Mouse (Mus musculus): ENCODE results near the gene Pcgf1. TPM values are rescaled to one million over a fixed set of nuclear protein-coding genes. Genes with fewer than 3 reads are reported as not detected.
A peak's percentile ranks its signal among the peaks of the same experiment; 100 is the strongest.

Pcgf1 gene
- polyA plus RNA-seq, 1 experiment: 14.7 TPM

DNA sequence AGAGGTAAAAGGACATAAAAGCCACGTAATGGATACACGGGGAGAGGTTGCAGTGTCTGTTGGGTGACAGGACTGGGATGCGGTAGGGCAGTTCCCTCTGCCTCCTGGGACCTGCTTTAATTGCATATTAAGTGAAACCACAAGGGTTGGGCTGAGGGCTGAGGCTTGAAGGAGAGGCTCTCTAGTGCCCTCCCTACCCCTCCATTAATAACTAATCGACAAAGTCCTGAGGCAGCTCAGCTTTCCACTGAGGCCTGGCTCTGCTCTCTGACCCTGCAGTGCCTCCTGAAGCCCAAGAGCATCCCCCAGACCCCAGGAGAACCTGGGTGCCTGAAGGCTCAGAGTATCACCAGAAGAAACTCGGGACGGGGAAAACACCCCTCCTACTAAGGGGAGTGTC, 6.8 kb downstream of the Pcgf1 start:
- Histone ChIP-seq H3K27me3 (ENCODE audit: control insufficient read depth, insufficient read depth, low read length, poor library complexity, severe bottlenecking) (no peaks in the 10 kb centered on the region), H3K27ac (ENCODE audit: insufficient read depth, low read length) (no peak overlapping the region), H3K36me3 (ENCODE audit: control insufficient read depth, insufficient read depth, low read length, poor library complexity, severe bottlenecking) (peaks cover 3% of the 10 kb centered on the region; the same call in 1 of the 2 replicates), H3K9me3 (replicated peaks; ENCODE audit: control insufficient read depth, insufficient read depth, low read length, poor library complexity, severe bottlenecking) (no peaks in the 10 kb centered on the region), H3K4me1 (ENCODE audit: control insufficient read depth, insufficient read depth, low read length) (no peaks in the 10 kb centered on the region), H3K4me3 (ENCODE audit: low read depth, low read length) (no peak overlapping the region), H3K9ac (ENCODE audit: low read depth, poor library complexity, severe bottlenecking) (no peak overlapping the region)
- TF ChIP-seq EP300 (IDR thresholded peaks at IDR 0.05; ENCODE audit: insufficient read depth, low read depth, low read length): no peak
- TF ChIP-seq CTCF (IDR thresholded peaks at IDR 0.05; ENCODE audit: low read depth, low read length): no peak
- no peak for TF ChIP-seq POLR2A (IDR thresholded peaks at IDR 0.05; ENCODE audit: insufficient read depth, low read length)

DNA sequence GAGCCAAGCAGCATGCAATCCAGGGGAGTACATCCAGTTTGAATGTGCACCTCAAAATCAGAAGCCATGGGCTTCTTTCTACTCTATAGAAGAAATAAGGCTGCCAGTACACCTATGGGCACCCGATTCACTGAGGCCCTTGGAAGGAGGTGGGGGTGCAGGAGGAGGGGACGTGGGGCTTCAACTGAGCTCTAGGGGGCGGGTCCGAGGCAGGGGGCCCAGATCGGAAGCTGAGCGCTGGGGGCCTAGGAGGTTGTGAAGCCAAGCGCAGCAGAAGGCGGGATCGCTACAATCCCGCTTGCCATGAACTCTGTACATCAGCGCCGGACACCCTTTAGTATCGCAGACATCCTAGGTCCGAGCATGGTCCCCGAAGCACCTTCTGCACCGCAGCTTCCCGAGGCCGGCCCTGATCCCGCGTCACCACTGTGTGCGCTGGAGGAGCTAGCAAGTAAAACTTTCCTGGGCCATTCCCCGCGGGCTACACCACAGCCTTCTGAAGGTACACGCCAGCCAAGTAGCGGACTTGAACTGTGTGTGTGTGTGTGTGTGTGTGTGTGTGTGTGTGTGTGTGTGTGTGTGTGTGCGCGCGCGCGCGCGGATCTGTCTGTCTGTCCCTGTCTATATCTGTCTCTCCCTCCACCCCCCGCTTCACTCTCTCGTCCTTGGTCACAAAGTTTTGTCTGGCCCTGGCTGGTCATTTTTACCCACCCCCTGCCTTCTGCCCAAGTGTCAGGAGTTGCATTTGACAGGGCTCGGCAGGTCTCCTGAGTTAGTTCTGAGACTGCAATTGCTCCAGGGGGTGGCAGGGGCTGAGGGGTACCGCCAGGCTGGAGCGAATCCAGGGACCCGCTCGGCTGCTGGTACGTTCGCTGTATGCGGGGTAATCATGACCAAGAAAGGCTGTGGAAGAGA, 8.7 kb downstream of the Pcgf1 start, which contains the start of gene Lbx2:
Gene Lbx2, plus strand, starts transcription at position 247 of the 915 bp plus-strand sequence.
- peak within 1 kb of the TSS; percentile 39 for H3K4me3 ChIP-seq (ENCODE audit: low read depth, low read length)
- no peaks in the 10 kb centered on the region for H3K36me3 ChIP-seq (ENCODE audit: control insufficient read depth, insufficient read depth, low read length, poor library complexity, severe bottlenecking)
- no peaks in the 10 kb centered on the region for H3K4me1 ChIP-seq (ENCODE audit: control insufficient read depth, insufficient read depth, low read length)
- no peaks in the 10 kb centered on the region for H3K9me3 ChIP-seq (replicated peaks; ENCODE audit: control insufficient read depth, insufficient read depth, low read length, poor library complexity, severe bottlenecking)
- no peak for TF ChIP-seq CTCF (IDR thresholded peaks at IDR 0.05; ENCODE audit: low read depth, low read length)
- H3K27me3 ChIP-seq (ENCODE audit: control insufficient read depth, insufficient read depth, low read length, poor library complexity, severe bottlenecking): no peaks in the 10 kb centered on the region
- peak within 1 kb of the TSS; percentile 15; the same call in 1 of the 2 replicates for H3K9ac ChIP-seq (ENCODE audit: low read depth, poor library complexity, severe bottlenecking)
- no peak within 1 kb of the TSS for H3K27ac ChIP-seq (ENCODE audit: insufficient read depth, low read length)

DNA sequence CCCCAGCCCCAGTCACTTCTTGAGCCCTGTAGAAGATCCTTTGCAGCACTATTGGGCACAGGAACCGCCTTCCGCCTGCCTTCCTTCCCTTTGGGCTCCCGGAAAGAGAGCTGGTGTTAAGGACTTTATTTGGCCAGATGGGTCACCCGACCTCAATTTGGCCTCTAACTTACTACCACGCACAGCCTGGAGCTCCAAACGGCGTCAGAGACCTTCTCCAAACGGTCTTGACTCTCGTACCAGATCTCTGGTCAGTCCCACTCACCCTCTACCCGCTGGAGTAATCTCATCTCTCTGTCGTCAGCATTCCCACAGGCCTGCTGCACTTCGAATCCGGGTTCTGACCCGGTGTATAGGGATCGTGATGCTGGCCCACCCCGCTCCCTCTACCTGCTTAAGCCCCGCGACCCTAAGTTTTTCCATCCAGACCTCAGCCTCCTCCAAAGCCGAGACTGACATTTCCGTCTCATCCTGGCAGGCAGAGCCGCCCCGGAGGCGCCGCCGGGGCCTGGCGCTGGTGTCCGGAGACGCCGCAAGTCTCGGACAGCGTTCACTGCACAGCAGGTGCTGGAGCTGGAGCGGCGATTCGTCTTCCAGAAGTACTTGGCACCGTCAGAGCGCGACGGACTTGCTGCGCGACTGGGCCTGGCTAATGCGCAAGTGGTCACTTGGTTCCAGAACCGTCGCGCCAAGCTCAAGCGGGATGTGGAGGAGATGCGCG, 9.7 kb downstream of the Pcgf1 start:
- Histone ChIP-seq H3K27ac (ENCODE audit: insufficient read depth, low read length) (no peak overlapping the region), H3K9me3 (replicated peaks; ENCODE audit: control insufficient read depth, insufficient read depth, low read length, poor library complexity, severe bottlenecking) (no peaks in the 10 kb centered on the region), H3K4me3 (ENCODE audit: low read depth, low read length) (peak overlapping the region; percentile 39), H3K27me3 (ENCODE audit: control insufficient read depth, insufficient read depth, low read length, poor library complexity, severe bottlenecking) (no peaks in the 10 kb centered on the region), H3K4me1 (ENCODE audit: control insufficient read depth, insufficient read depth, low read length) (no peaks in the 10 kb centered on the region), H3K36me3 (ENCODE audit: control insufficient read depth, insufficient read depth, low read length, poor library complexity, severe bottlenecking) (no peaks in the 10 kb centered on the region), H3K9ac (ENCODE audit: low read depth, poor library complexity, severe bottlenecking) (peak overlapping the region; percentile 40)
- TF ChIP-seq POLR2A (IDR thresholded peaks at IDR 0.05; ENCODE audit: insufficient read depth, low read length) (no peak), EP300 (IDR thresholded peaks at IDR 0.05; ENCODE audit: insufficient read depth, low read depth, low read length) (no peak), CTCF (IDR thresholded peaks at IDR 0.05; ENCODE audit: low read depth, low read length) (no peak)

DNA sequence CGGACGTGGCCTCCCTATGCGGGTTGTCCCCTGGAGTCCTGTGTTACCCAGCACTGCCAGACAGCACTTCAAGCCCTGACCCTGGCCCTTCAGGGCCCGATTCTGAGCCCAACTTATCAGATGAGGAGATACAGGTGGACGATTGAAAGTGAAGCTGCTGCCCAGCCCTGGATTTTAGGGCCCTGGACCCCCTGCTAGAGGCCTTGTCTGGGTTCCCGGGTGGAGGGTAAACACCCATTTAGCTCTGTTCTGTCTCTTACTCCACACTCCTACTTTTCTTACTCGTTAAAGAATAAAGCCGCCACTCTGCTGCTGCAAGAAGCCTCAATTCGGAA, 10.2 kb downstream of the Pcgf1 start:
- H3K9ac ChIP-seq (ENCODE audit: low read depth, poor library complexity, severe bottlenecking): peak overlapping the region; percentile 40; the same call in 1 of the 2 replicates
- peak overlapping the region; percentile 39 for H3K4me3 ChIP-seq (ENCODE audit: low read depth, low read length)
- H3K27me3 ChIP-seq (ENCODE audit: control insufficient read depth, insufficient read depth, low read length, poor library complexity, severe bottlenecking): no peaks in the 10 kb centered on the region

DNA sequence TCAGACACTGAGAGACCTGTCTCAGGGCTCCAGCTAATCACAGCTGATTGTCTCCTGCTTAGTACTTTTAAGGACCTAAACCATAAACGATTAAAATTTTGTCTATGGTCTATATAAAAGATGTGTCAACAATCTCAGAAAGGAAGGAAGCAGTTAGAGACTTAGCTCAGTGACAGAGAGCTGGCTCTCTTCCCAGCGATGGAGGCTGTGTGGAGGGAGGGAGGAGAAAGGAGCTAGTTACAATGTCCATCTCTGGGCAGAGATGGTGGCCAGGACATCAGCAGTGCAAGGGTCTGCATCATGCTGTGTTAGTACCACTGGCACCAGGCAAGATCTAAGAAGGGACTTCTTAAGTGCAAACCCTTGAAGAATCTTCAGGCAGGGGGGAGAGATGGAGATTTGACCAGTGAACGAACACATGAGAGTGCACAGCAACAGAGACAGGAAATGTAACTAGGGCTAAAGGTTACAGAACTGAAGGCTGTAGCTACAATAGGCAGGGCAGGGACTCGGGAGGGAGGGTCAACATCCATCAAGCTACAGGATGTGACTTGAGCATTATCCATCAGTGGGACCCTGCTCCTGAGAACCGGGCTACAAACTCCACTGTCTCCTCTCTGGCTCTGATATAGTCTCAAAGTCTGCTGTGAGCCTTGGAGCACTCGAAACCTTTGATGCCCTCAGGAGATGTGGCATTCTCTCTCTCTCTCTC, 14.9 kb downstream of the Pcgf1 start:
- no peaks in the 10 kb centered on the region for H3K27me3 ChIP-seq (ENCODE audit: control insufficient read depth, insufficient read depth, low read length, poor library complexity, severe bottlenecking)
- no peaks in the 10 kb centered on the region for H3K36me3 ChIP-seq (ENCODE audit: control insufficient read depth, insufficient read depth, low read length, poor library complexity, severe bottlenecking)
- no peak for TF ChIP-seq EP300 (IDR thresholded peaks at IDR 0.05; ENCODE audit: insufficient read depth, low read depth, low read length)
- TF ChIP-seq POLR2A (IDR thresholded peaks at IDR 0.05; ENCODE audit: insufficient read depth, low read length): no peak
- TF ChIP-seq CTCF (IDR thresholded peaks at IDR 0.05; ENCODE audit: low read depth, low read length): no peak
- no peak overlapping the region for H3K4me3 ChIP-seq (ENCODE audit: low read depth, low read length)
- H3K4me1 ChIP-seq (ENCODE audit: control insufficient read depth, insufficient read depth, low read length): no peaks in the 10 kb centered on the region
- no peaks in the 10 kb centered on the region for H3K9me3 ChIP-seq (replicated peaks; ENCODE audit: control insufficient read depth, insufficient read depth, low read length, poor library complexity, severe bottlenecking)
- no peak overlapping the region for H3K9ac ChIP-seq (ENCODE audit: low read depth, poor library complexity, severe bottlenecking)
- no peak overlapping the region for H3K27ac ChIP-seq (ENCODE audit: insufficient read depth, low read length)

More for the DNA sequence above, 10.2 kb downstream of the Pcgf1 start:
- H3K4me1 ChIP-seq (ENCODE audit: control insufficient read depth, insufficient read depth, low read length): no peaks in the 10 kb centered on the region
- no peak overlapping the region for H3K27ac ChIP-seq (ENCODE audit: insufficient read depth, low read length)
- H3K9me3 ChIP-seq (replicated peaks; ENCODE audit: control insufficient read depth, insufficient read depth, low read length, poor library complexity, severe bottlenecking): no peaks in the 10 kb centered on the region
- H3K36me3 ChIP-seq (ENCODE audit: control insufficient read depth, insufficient read depth, low read length, poor library complexity, severe bottlenecking): no peaks in the 10 kb centered on the region
- TF ChIP-seq EP300 (IDR thresholded peaks at IDR 0.05; ENCODE audit: insufficient read depth, low read depth, low read length) (no peak), POLR2A (IDR thresholded peaks at IDR 0.05; ENCODE audit: insufficient read depth, low read length) (no peak), CTCF (IDR thresholded peaks at IDR 0.05; ENCODE audit: low read depth, low read length) (no peak)
